Mouse (Mus musculus) left cerebral cortex, postnatal 4 days (tissue): ENCODE measurements around the gene Cycs. TPM values are rescaled to one million over a fixed set of nuclear protein-coding genes. Genes with fewer than 3 reads are reported as not detected.

Experiments
- microRNA-seq: library from miRNA; unstranded; fragments of <30 nt; microRNA quantifications from one replicate; pipeline ENCODE4 v1.2.0, GENCODE M21; 2022
- total RNA-seq, 2 experiments: library from RNA; stranded (reverse); gene quantifications; 2 replicates each; pipeline ENCODE4 v1.2.3; 2021

The Cycs gene
- total RNA-seq, 2 experiments from 2014 or later = 32.3 to 35.4 TPM

Small RNA genes lying within 50 kb of the gene (microRNA-seq; reads per million reads assigned to microRNA genes)
- not detected for gene Mir6371

Other genes with a start within 250 kb of the Cycs start
- 10 to 100 TPM; 22.4 to 25.3 TPM for gene Osbpl3, start 110.3 kb downstream of the Cycs start, total RNA-seq
- gene 4921507P07Rik, start 30.1 kb upstream of the Cycs start, total RNA-seq = 1 to 10 TPM; 1.4 TPM
- not detected for gene Npvf, start 87.9 kb upstream of the Cycs start, total RNA-seq